Mouse (Mus musculus): ENCODE data around the gene Zfp82. TPM values are rescaled to one million over a fixed set of nuclear protein-coding genes. Genes with fewer than 3 reads are reported as not detected.
A peak's percentile ranks its signal among the peaks of the same experiment; 100 is the strongest.

Zfp82 gene
- polyA plus RNA-seq, 1 experiment from 2014 or later = 6.6 TPM

GRCm38 (mm10) chr7:30094646-30095429 lies 22.1 kb upstream of the Zfp82 start, which contains the start of gene Zfp260:
Gene Zfp260 (plus strand): TSS chr7:30094777.
- H3K9me3 ChIP-seq (ENCODE audit: control insufficient read depth, low read length) = no peaks in the 10 kb centered on the region
- H3K4me3 ChIP-seq (ENCODE audit: low read depth, low read length) = peak within 1 kb of the TSS; percentile 60
- H3K9ac ChIP-seq (ENCODE audit: low read length) = peak within 1 kb of the TSS; percentile 96
- ATAC-seq (replicated peaks; ENCODE audit: low FRiP score) (peak; percentile 78), DNase-seq (ENCODE audit: low spot score) (peak; percentile 96)
- no peaks in the 10 kb centered on the region for H3K27me3 ChIP-seq (ENCODE audit: control insufficient read depth, insufficient read depth, low read length)
- peak within 1 kb of the TSS; percentile 62 for H3K4me2 ChIP-seq (ENCODE audit: low read depth, low read length, severe bottlenecking)
- H3K36me3 ChIP-seq (ENCODE audit: control insufficient read depth, insufficient read depth, low read length) = peaks cover 5% of the 10 kb centered on the region; the same call in 1 of the 2 replicates
- peaks cover 9% of the 10 kb centered on the region; the same call in 1 of the 2 replicates for H3K4me1 ChIP-seq (replicated peaks; ENCODE audit: control insufficient read depth, insufficient read depth, low read length)
- under 1% methylated on average over 26 of the region's 26 CpGs for WGBS
- peak within 1 kb of the TSS; percentile 97 for H3K27ac ChIP-seq (ENCODE audit: low read depth, low read length)

DNA sequence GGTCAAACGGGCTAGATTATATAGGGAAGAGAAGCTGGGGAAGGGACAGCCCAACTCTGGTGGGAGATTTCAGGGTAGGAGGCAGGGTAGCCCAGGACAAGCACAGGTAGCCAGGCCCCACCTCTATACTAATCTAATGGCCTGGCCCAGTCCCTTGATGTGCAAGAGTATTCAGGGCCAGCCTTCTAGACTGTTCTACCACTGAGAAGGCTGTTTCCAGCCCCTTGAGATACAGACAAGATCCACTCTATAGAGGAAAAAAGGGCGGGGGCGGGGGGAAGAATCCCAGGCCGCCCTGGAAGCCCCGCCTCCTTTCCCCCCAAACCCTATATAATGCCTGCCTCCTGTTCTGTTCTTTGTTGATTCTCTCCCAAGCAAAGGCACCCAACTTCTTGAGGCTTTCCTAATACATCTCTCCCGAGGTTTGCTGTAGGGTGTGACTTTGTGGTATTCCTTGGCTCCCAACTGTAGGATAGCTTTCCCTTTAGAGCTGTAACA lies 21.3 kb upstream of the Zfp82 start:
- peak overlapping the region; percentile 62; the same call in 1 of the 2 replicates for H3K4me2 ChIP-seq (ENCODE audit: low read depth, low read length, severe bottlenecking)
- H3K27me3 ChIP-seq (ENCODE audit: control insufficient read depth, insufficient read depth, low read length) = no peaks in the 10 kb centered on the region
- WGBS = 70% methylated on average over 6 of the region's 6 CpGs
- peak overlapping the region; percentile 96 for H3K9ac ChIP-seq (ENCODE audit: low read length)
- H3K4me3 ChIP-seq (ENCODE audit: low read depth, low read length) = peak overlapping the region; percentile 60
- no peaks in the 10 kb centered on the region for H3K9me3 ChIP-seq (ENCODE audit: control insufficient read depth, low read length)
- no peak for DNase-seq (ENCODE audit: low spot score)
- no peak overlapping the region for H3K27ac ChIP-seq (ENCODE audit: low read depth, low read length)
- ATAC-seq (replicated peaks; ENCODE audit: low FRiP score) = no peak
- peaks cover 5% of the 10 kb centered on the region; the same call in 1 of the 2 replicates for H3K36me3 ChIP-seq (ENCODE audit: control insufficient read depth, insufficient read depth, low read length)
- H3K4me1 ChIP-seq (replicated peaks; ENCODE audit: control insufficient read depth, insufficient read depth, low read length) = peaks cover 13% of the 10 kb centered on the region

- 85% methylated on average over 9 of the region's 9 CpGs for WGBS
Measured at GRCm38 (mm10) chr7:30092666-30093065, 20.0 kb upstream of the Zfp82 start.

GRCm38 (mm10) chr7:30090970-30091585 lies 18.4 kb upstream of the Zfp82 start:
- Histone ChIP-seq H3K4me3 (ENCODE audit: low read depth, low read length) (peak overlapping the region; percentile 66), H3K9ac (ENCODE audit: low read length) (peak overlapping the region; percentile 80; the same call in 1 of the 2 replicates), H3K9me3 (ENCODE audit: control insufficient read depth, low read length) (no peaks in the 10 kb centered on the region), H3K27ac (ENCODE audit: low read depth, low read length) (peak overlapping the region; percentile 37; the same call in 1 of the 2 replicates), H3K4me1 (replicated peaks; ENCODE audit: control insufficient read depth, insufficient read depth, low read length) (peaks cover 14% of the 10 kb centered on the region), H3K27me3 (ENCODE audit: control insufficient read depth, insufficient read depth, low read length) (no peaks in the 10 kb centered on the region), H3K36me3 (ENCODE audit: control insufficient read depth, insufficient read depth, low read length) (peaks cover 3% of the 10 kb centered on the region; the same call in 1 of the 2 replicates), H3K4me2 (ENCODE audit: low read depth, low read length, severe bottlenecking) (peak overlapping the region; percentile 74)
- DNase-seq (ENCODE audit: low spot score) = no peak
- ATAC-seq (replicated peaks; ENCODE audit: low FRiP score) = peak; percentile 5; the same call in 1 of the 2 replicates
- 8% methylated on average over 9 of the region's 9 CpGs for WGBS

More at GRCm38 (mm10) chr7:30092666-30093065, 20.0 kb upstream of the Zfp82 start:
- Histone ChIP-seq H3K36me3 (ENCODE audit: control insufficient read depth, insufficient read depth, low read length) (no peaks in the 10 kb centered on the region), H3K9me3 (ENCODE audit: control insufficient read depth, low read length) (no peaks in the 10 kb centered on the region), H3K4me1 (replicated peaks; ENCODE audit: control insufficient read depth, insufficient read depth, low read length) (peaks cover 15% of the 10 kb centered on the region), H3K27me3 (ENCODE audit: control insufficient read depth, insufficient read depth, low read length) (no peaks in the 10 kb centered on the region), H3K27ac (ENCODE audit: low read depth, low read length) (no peak overlapping the region), H3K9ac (ENCODE audit: low read length) (no peak overlapping the region), H3K4me3 (ENCODE audit: low read depth, low read length) (no peak overlapping the region), H3K4me2 (ENCODE audit: low read depth, low read length, severe bottlenecking) (no peak overlapping the region)
- DNase-seq (ENCODE audit: low spot score) = no peak
- no peak for ATAC-seq (replicated peaks; ENCODE audit: low FRiP score)

- Histone ChIP-seq H3K4me1 (replicated peaks; ENCODE audit: control insufficient read depth, insufficient read depth, low read length) (peaks cover 13% of the 10 kb centered on the region), H3K9me3 (ENCODE audit: control insufficient read depth, low read length) (no peaks in the 10 kb centered on the region), H3K27me3 (ENCODE audit: control insufficient read depth, insufficient read depth, low read length) (no peaks in the 10 kb centered on the region), H3K4me3 (ENCODE audit: low read depth, low read length) (peak within 1 kb of the TSS; percentile 66), H3K27ac (ENCODE audit: low read depth, low read length) (peak within 1 kb of the TSS; percentile 70; the same call in 1 of the 2 replicates), H3K4me2 (ENCODE audit: low read depth, low read length, severe bottlenecking) (peak within 1 kb of the TSS; percentile 74), H3K36me3 (ENCODE audit: control insufficient read depth, insufficient read depth, low read length) (peaks cover 9% of the 10 kb centered on the region), H3K9ac (ENCODE audit: low read length) (peak within 1 kb of the TSS; percentile 80)
- WGBS = 0% methylated on average over 40 of the region's 40 CpGs
- ATAC-seq (replicated peaks; ENCODE audit: low FRiP score) (peak; percentile 91), DNase-seq (ENCODE audit: low spot score) (peak; percentile 98)
Measured at GRCm38 (mm10) chr7:30090092-30090969, 17.6 kb upstream of the Zfp82 start, which contains the start of the genes Gm26920 and Zfp566. Gene Gm26920 (minus strand): TSS chr7:30090410. Gene Zfp566 (minus strand): TSS chr7:30090527.

GRCm38 (mm10) chr7:30089405-30089804 lies 16.7 kb upstream of the Zfp82 start:
- H3K27ac ChIP-seq (ENCODE audit: low read depth, low read length) = no peak overlapping the region
- peak overlapping the region; percentile 74 for H3K4me2 ChIP-seq (ENCODE audit: low read depth, low read length, severe bottlenecking)
- WGBS = 21% methylated on average over 6 of the region's 6 CpGs
- peaks cover 3% of the 10 kb centered on the region; the same call in 1 of the 2 replicates for H3K9me3 ChIP-seq (ENCODE audit: control insufficient read depth, low read length)
- ATAC-seq (replicated peaks; ENCODE audit: low FRiP score) (no peak), DNase-seq (ENCODE audit: low spot score) (no peak)
- peaks cover 12% of the 10 kb centered on the region for H3K4me1 ChIP-seq (replicated peaks; ENCODE audit: control insufficient read depth, insufficient read depth, low read length)
- H3K9ac ChIP-seq (ENCODE audit: low read length) = peak overlapping the region; percentile 80
- peaks cover 12% of the 10 kb centered on the region for H3K36me3 ChIP-seq (ENCODE audit: control insufficient read depth, insufficient read depth, low read length)
- H3K4me3 ChIP-seq (ENCODE audit: low read depth, low read length) = peak overlapping the region; percentile 66
- no peaks in the 10 kb centered on the region for H3K27me3 ChIP-seq (ENCODE audit: control insufficient read depth, insufficient read depth, low read length)

GRCm38 (mm10) chr7:30086524-30086923 lies 13.8 kb upstream of the Zfp82 start:
- Histone ChIP-seq H3K4me1 (replicated peaks; ENCODE audit: control insufficient read depth, insufficient read depth, low read length) (peaks cover 8% of the 10 kb centered on the region), H3K9me3 (ENCODE audit: control insufficient read depth, low read length) (peaks cover 3% of the 10 kb centered on the region; the same call in 1 of the 2 replicates), H3K27ac (ENCODE audit: low read depth, low read length) (no peak overlapping the region), H3K4me2 (ENCODE audit: low read depth, low read length, severe bottlenecking) (no peak overlapping the region), H3K9ac (ENCODE audit: low read length) (no peak overlapping the region), H3K27me3 (ENCODE audit: control insufficient read depth, insufficient read depth, low read length) (no peaks in the 10 kb centered on the region), H3K36me3 (ENCODE audit: control insufficient read depth, insufficient read depth, low read length) (peaks cover 12% of the 10 kb centered on the region), H3K4me3 (ENCODE audit: low read depth, low read length) (no peak overlapping the region)
- 96% methylated on average over 9 of the region's 9 CpGs for WGBS
- no peak for DNase-seq (ENCODE audit: low spot score)
- ATAC-seq (replicated peaks; ENCODE audit: low FRiP score) = no peak
